Mouse (Mus musculus) C2C12 (cell line): ENCODE measurements around the gene Skap1.

ENCODE experiments used
- CEBPB ChIP-seq: IDR thresholded peaks from one replicate; pipeline ENCODE4 v1.6.1; 2011; ENCODE audit warnings: low read depth, mild to moderate bottlenecking, control low read depth, moderate library complexity
- CTCF ChIP-seq: IDR thresholded peaks from one replicate; pipeline ENCODE4 v1.5.1; 2011; ENCODE audit not compliant: control insufficient read depth, insufficient read depth, insufficient read length
- MAX ChIP-seq: IDR thresholded peaks from one replicate; pipeline ENCODE4 v1.6.1; 2011; ENCODE audit warnings: mild to moderate bottlenecking, control low read depth
- MYOG ChIP-seq: IDR thresholded peaks from one replicate; pipeline ENCODE4 v1.6.1; 2011; ENCODE audit not compliant: control insufficient read depth, insufficient read length; ENCODE audit errors: extremely low read depth
- USF1 ChIP-seq: IDR thresholded peaks from one replicate; pipeline ENCODE4 v1.6.1; 2011; ENCODE audit warnings: low read depth, mild to moderate bottlenecking, control low read depth, moderate library complexity

DNA sequence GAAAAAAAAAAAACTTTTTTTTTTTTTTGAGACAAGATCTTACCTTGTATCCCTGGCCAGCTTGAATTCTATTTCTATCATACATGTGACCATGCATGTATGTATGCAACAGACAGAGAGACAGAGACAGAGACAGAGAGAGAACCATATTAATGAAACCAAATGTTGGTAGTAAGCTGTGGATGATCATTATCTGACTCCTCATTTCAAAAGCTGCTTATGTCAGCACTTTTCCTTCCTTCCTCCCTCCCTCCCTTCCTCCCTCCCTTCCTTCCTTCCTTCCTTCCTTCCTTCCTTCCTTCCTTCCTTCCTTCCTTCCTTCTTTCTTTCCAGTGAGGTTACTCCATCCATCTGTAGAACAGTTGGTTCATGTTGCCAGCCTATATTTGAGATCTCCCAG is 18.8 kb downstream of the Skap1 start:
- TF ChIP-seq CTCF = no peak
- TF ChIP-seq CEBPB = no peak
- TF ChIP-seq MYOG = no peak
- TF ChIP-seq MAX = no peak
- TF ChIP-seq USF1 = no peak
